Mouse (Mus musculus) heart, embryonic 16.5 days (tissue): ENCODE measurements around the gene Mpi. TPM values are rescaled to one million over a fixed set of nuclear protein-coding genes. Genes with fewer than 3 reads are reported as not detected.

ENCODE experiments used
- ATAC-seq: fragments of 200-750 bp; cut with Nextera tagmentation; replicated peaks from 2 replicates; pipeline ENCODE4 v1.8.0; 2017; ENCODE audit warnings: moderate number of reproducible peaks; ENCODE audit not compliant: insufficient read depth, low FRiP score; ENCODE audit errors: extremely low read depth
- H3K27ac ChIP-seq: fragments of 300-500 bp; sonication (generic); 2 replicates; pipeline ENCODE4 v1.5.1; 2014; ENCODE audit warnings: mild to moderate bottlenecking, low read length, control low read depth, moderate library complexity
- H3K27me3 ChIP-seq: fragments of 300-500 bp; sonication (generic); 2 replicates; pipeline ENCODE4 v1.6.1; 2014; ENCODE audit warnings: low read length, mixed read lengths; ENCODE audit not compliant: control insufficient read depth, insufficient read depth
- H3K36me3 ChIP-seq: fragments of 300-500 bp; sonication (generic); 2 replicates; pipeline ENCODE4 v1.6.1; 2014; ENCODE audit not compliant: control insufficient read depth, insufficient read depth
- H3K4me1 ChIP-seq: fragments of 300-500 bp; sonication (generic); 2 replicates; pipeline ENCODE4 v1.6.1; 2014; ENCODE audit warnings: low read length, mixed read lengths; ENCODE audit not compliant: control insufficient read depth, insufficient read depth
- H3K4me2 ChIP-seq: fragments of 300-500 bp; sonication (generic); 2 replicates; pipeline ENCODE4 v1.6.1; 2014; ENCODE audit warnings: low read depth, mild to moderate bottlenecking, control low read depth, low read length
- H3K4me3 ChIP-seq: fragments of 300-500 bp; sonication (generic); 2 replicates; pipeline ENCODE4 v1.5.1; 2014; ENCODE audit warnings: mild to moderate bottlenecking, control low read depth, low read length
- H3K9ac ChIP-seq: fragments of 300-500 bp; sonication (generic); 2 replicates; pipeline ENCODE4 v1.6.1; 2014; ENCODE audit warnings: low read length, control low read depth
- H3K9me3 ChIP-seq: fragments of 300-500 bp; sonication (generic); replicated peaks from 2 replicates; pipeline ENCODE4 v1.6.1; 2016; ENCODE audit warnings: low read length; ENCODE audit not compliant: control insufficient read depth
- WGBS: fragments of 180-500 bp; shearing (Covaris S2); extraction: QIAGEN DNeasy Blood & Tissue Kit; methylation state at CpG from one replicate; pipeline ENCODE4 v1.1.7; 2014; 5-methylcytosine and 5-hydroxymethylcytosine counted together
- polyA plus RNA-seq: library from polyadenylated mRNA; unstranded; fragments of >200 nt; fragmentation: Nextera tagmentation; extraction: Ambion mirVana; gene quantifications from 2 replicates; pipeline ENCODE4 v1.2.1, GENCODE M21; 2015

The Mpi gene
- polyA plus RNA-seq, 1 experiment from 2014 or later: 89.8 TPM

- Histone ChIP-seq H3K9me3 (no peaks in the 10 kb centered on the region), H3K27ac (no peak overlapping the region), H3K4me2 (no peak overlapping the region), H3K27me3 (no peaks in the 10 kb centered on the region), H3K9ac (no peak overlapping the region), H3K4me1 (peaks cover 9% of the 10 kb centered on the region; the same call in 1 of the 2 replicates), H3K4me3 (no peak overlapping the region), H3K36me3 (peaks cover 13% of the 10 kb centered on the region)
- no peak for ATAC-seq
- 51% methylated on average over 12 of the region's 12 CpGs for WGBS
These were observed 41.1 kb upstream of the Mpi start for GRCm38 (mm10) chr9:57593454-57594173.

DNA sequence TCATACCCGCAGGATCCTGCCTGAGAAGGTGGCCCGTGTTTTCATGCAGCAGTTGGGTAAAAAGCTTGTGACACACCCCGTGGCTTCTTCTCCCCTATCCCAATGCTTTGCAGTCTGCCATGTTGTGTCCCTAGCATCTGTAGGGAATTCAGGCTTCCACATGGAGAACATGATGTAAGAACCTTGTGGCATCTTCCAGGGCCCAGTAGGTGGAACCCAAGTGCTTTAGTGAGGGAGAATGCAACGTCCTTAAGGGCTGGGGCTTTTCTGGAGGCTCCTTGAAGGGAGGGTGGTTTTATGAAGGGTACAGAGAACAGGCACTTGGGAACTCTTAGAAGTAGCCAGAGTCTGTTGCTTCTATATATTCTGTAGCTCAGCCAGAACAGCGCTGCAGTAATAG, 38.2 kb upstream of the Mpi start:
- Histone ChIP-seq H3K4me3 (no peak overlapping the region), H3K27me3 (no peaks in the 10 kb centered on the region), H3K4me1 (peaks cover 11% of the 10 kb centered on the region; the same call in 1 of the 2 replicates), H3K9me3 (no peaks in the 10 kb centered on the region), H3K9ac (no peak overlapping the region), H3K27ac (no peak overlapping the region), H3K36me3 (peaks cover 18% of the 10 kb centered on the region), H3K4me2 (no peak overlapping the region)
- 31% methylated on average over 5 of the region's 5 CpGs for WGBS
- ATAC-seq: no peak

DNA sequence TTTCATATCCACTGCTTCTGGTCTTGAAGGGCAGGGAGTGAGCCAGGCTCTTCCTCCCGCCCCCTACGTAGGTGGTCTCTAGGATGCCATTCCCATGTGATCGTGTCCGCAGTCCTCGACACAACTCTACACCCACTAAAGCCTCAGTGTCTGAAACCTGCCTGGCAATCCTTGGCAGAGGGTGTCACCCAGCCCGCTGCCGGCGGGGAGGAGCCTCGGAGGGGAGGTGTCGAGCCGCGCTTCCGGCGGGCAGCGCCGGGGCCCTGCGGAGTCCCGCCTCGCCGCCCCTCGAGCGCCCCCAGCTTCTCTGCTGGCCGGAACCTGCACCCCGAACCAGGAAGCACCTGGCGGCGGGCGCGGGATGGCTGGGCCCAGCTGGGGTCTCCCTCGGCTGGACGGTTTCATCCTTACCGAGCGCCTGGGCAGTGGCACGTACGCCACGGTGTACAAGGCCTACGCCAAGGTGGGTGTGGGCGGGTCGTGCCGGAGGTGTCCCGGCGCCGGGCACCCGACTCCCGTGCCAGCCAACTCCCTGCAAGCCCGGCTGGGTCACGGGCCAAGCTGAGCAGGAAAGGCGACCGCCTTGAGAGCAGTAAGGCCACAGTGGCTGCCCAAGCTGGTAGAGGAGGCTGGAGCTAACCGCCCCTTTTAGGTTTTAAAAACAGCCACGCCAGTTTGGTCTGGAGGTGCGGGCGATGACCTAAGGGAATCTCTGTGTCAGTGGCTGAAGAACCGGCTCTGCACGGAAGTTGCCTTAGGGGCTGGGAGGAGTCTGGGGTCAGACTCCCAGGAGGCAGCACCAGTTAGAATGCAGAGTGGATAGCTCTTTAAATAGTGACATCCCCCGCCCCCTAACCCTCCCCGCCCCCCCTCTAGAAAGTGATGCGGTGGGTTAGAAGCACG, 36.9 kb upstream of the Mpi start, which contains the start of gene Ulk3:
TSS of gene Ulk3 (plus strand) at position 229 of the 903 bp plus-strand sequence.
- H3K36me3 ChIP-seq: peaks cover 18% of the 10 kb centered on the region
- H3K27ac ChIP-seq: peak within 1 kb of the TSS; percentile 84
- peak within 1 kb of the TSS; percentile 76 for H3K4me3 ChIP-seq
- ATAC-seq: peak; percentile 85
- peak within 1 kb of the TSS; percentile 87 for H3K9ac ChIP-seq
- peaks cover 11% of the 10 kb centered on the region; the same call in 1 of the 2 replicates for H3K4me1 ChIP-seq
- H3K9me3 ChIP-seq: no peaks in the 10 kb centered on the region
- H3K27me3 ChIP-seq: no peaks in the 10 kb centered on the region
- under 1% methylated on average over 58 of the region's 58 CpGs for WGBS
- H3K4me2 ChIP-seq: peak within 1 kb of the TSS; percentile 94

GRCm38 (mm10) chr9:57584991-57585390, 32.4 kb upstream of the Mpi start:
- Histone ChIP-seq H3K4me3 (no peak overlapping the region), H3K4me2 (no peak overlapping the region), H3K36me3 (peaks cover 37% of the 10 kb centered on the region), H3K9ac (no peak overlapping the region), H3K4me1 (peaks cover 8% of the 10 kb centered on the region; the same call in 1 of the 2 replicates), H3K27me3 (no peaks in the 10 kb centered on the region), H3K27ac (no peak overlapping the region), H3K9me3 (no peaks in the 10 kb centered on the region)
- WGBS: 73% methylated on average over 3 of the region's 3 CpGs
- no peak for ATAC-seq

GRCm38 (mm10) chr9:57577144-57577849, 24.7 kb upstream of the Mpi start:
- Histone ChIP-seq H3K27me3 (no peaks in the 10 kb centered on the region), H3K36me3 (peaks cover 31% of the 10 kb centered on the region), H3K27ac (no peak overlapping the region), H3K9me3 (no peaks in the 10 kb centered on the region), H3K4me2 (no peak overlapping the region), H3K9ac (no peak overlapping the region), H3K4me3 (no peak overlapping the region), H3K4me1 (no peaks in the 10 kb centered on the region)
- 68% methylated on average over 6 of the region's 6 CpGs for WGBS
- ATAC-seq: no peak

- no peak for ATAC-seq
- Histone ChIP-seq H3K9me3 (no peaks in the 10 kb centered on the region), H3K4me1 (no peaks in the 10 kb centered on the region), H3K4me2 (no peak overlapping the region), H3K27me3 (no peaks in the 10 kb centered on the region), H3K36me3 (peaks cover 18% of the 10 kb centered on the region), H3K4me3 (no peak overlapping the region), H3K27ac (no peak overlapping the region), H3K9ac (no peak overlapping the region)
- 61% methylated on average over 3 of the region's 3 CpGs for WGBS
These were observed 23.0 kb upstream of the Mpi start for GRCm38 (mm10) chr9:57575577-57575976.

- no peaks in the 10 kb centered on the region for H3K4me1 ChIP-seq
- H3K27me3 ChIP-seq: no peaks in the 10 kb centered on the region
- no peak overlapping the region for H3K4me2 ChIP-seq
- H3K36me3 ChIP-seq: peaks cover 12% of the 10 kb centered on the region
- no peak overlapping the region for H3K27ac ChIP-seq
- no peak overlapping the region for H3K9ac ChIP-seq
- H3K4me3 ChIP-seq: no peak overlapping the region
- no peaks in the 10 kb centered on the region for H3K9me3 ChIP-seq
- ATAC-seq: no peak
These were observed 21.8 kb upstream of the Mpi start for GRCm38 (mm10) chr9:57574397-57574796.

GRCm38 (mm10) chr9:57568500-57568899, 15.9 kb upstream of the Mpi start:
- WGBS: 68% methylated on average over 6 of the region's 6 CpGs
- Histone ChIP-seq H3K4me3 (no peak overlapping the region), H3K4me2 (no peak overlapping the region), H3K36me3 (peaks cover 3% of the 10 kb centered on the region; the same call in 1 of the 2 replicates), H3K27ac (no peak overlapping the region), H3K9ac (no peak overlapping the region), H3K9me3 (no peaks in the 10 kb centered on the region), H3K27me3 (no peaks in the 10 kb centered on the region), H3K4me1 (peaks cover 11% of the 10 kb centered on the region)
- no peak for ATAC-seq
